Mouse (Mus musculus): ENCODE data around the gene Taf4. TPM values are rescaled to one million over a fixed set of nuclear protein-coding genes. Genes with fewer than 3 reads are reported as not detected.

Gene Taf4
- polyA plus RNA-seq, 1 experiment from 2014 or later = 3.2 TPM

DNA sequence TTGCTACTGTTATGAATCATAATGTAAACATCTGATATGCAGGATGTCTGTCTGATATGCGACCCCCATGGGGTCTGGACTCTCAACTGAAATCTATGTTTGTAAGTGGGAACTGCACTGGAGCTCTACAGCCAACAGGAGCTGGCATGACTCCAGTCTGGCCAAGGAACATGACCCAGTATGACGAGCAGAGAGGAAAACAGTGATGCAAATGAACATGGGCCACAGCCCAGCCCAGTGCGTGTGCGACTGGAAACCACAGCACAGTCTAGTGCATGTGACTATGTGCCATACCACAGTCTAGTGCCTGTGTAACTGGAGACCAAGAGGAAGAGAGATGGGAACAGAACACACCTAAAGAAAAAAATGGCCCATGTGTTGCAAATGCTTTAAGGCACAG, 56.4 kb downstream of the Taf4 start:
- H3K9me3 ChIP-seq = no peaks in the 10 kb centered on the region
- WGBS = 91% methylated on average over 4 of the region's 4 CpGs
- H3K27me3 ChIP-seq (replicated peaks; ENCODE audit: low read depth, poor library complexity, severe bottlenecking) = no peaks in the 10 kb centered on the region
- no peak overlapping the region for H3K27ac ChIP-seq (replicated peaks)
- DNase-seq (ENCODE audit: low spot score) = no peak
- H3K36me3 ChIP-seq (replicated peaks) = peaks cover 99% of the 10 kb centered on the region
- no peaks in the 10 kb centered on the region for H3K4me1 ChIP-seq
- H3K4me3 ChIP-seq = no peak overlapping the region

DNA sequence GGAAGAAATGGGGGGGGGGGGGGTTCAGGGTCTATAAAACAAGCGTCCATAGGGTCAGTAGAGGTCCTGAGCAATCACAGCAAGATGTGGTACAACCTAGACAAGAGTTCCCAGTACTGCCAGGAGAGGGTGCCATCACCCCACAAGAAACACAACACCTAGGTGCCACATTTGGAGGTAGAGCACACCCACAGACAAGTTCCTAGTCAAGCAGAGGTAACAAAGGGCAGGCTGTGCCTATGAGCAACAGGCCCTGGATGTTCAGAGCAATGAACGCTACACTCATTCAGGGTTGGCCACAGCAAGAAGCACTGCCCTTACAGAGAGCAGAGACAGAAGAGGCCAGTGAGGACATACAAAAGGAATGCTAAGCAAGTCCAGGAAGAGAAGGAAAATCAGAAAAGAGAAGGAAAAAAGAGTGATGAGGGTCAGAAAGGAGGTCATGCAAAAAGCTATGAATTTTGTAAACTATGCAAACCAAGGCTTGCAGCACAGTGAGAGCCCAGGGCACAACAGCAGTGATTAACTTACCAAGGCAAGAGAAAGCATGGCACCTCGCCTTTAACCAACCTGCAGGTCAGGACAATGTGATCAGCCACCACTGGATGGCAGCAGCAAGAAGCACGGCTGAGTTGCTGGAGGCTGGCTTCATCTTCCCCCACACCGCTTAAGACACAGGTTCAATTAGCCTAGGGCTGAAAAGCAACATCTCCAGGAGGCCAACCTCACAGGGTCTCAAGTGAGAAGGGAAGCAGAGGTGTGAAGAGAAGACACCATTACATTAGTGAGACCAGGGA, 59.4 kb downstream of the Taf4 start:
- H3K27me3 ChIP-seq (replicated peaks; ENCODE audit: low read depth, poor library complexity, severe bottlenecking) = no peaks in the 10 kb centered on the region
- 0 out of 2 replicates have a peak, but pooled peaks cover 6% of the 10 kb centered on the region for H3K4me1 ChIP-seq
- H3K27ac ChIP-seq (replicated peaks) = no peak overlapping the region
- no peaks in the 10 kb centered on the region for H3K9me3 ChIP-seq
- H3K4me3 ChIP-seq = no peak overlapping the region
- WGBS = 32% methylated on average over 5 of the region's 5 CpGs
- peak; percentile 66 for DNase-seq (ENCODE audit: low spot score)
- H3K36me3 ChIP-seq (replicated peaks) = peaks cover 99% of the 10 kb centered on the region

DNA sequence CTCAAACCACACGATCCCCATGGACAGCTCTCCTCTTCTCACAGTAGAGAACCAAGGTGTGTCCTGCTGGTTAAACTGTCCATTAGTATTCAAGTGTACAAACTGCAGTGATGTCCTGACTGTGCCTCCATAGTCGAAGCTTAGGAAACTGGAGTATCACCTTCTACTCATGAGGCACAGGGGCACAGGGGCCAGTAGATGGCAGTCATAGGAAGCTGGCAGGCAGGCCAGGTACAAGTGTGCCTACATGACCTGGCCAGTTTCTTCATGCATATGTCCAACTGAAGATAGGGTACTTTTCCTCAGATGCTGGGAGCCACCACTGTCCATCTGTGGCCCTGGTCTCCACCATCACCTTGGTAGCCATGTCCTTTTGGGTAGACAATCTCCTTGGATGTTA, 62.2 kb downstream of the Taf4 start:
- H3K27me3 ChIP-seq (replicated peaks; ENCODE audit: low read depth, poor library complexity, severe bottlenecking) = no peaks in the 10 kb centered on the region
- H3K4me3 ChIP-seq = no peak overlapping the region
- H3K4me1 ChIP-seq = 0 out of 2 replicates have a peak, but pooled peaks cover 6% of the 10 kb centered on the region
- whole genome bisulfite sequencing = 86% methylated on average over 2 of the region's 2 CpGs
- H3K36me3 ChIP-seq (replicated peaks) = peaks cover 88% of the 10 kb centered on the region
- H3K27ac ChIP-seq (replicated peaks) = no peak overlapping the region
- DNase-seq (ENCODE audit: low spot score) = no peak
- no peaks in the 10 kb centered on the region for H3K9me3 ChIP-seq

DNA sequence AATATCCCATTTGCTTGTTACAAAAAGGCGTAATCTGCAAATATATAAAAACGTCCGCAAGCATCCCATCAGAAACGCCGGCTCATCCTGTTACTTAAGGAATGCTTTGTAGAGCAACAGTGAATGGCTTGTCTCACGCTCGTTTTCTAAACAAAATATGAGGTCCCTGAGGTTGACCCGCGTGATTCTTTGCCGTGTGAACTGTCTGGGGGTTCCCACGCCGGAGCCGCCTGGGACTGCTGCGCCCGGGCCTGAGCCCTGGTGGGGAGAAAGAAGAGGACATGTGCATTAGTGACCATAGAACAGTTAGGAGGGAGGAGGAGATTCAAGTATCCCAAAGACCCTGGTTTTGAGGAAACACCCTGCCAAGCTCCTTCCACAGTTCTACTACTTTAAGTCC, 63.1 kb downstream of the Taf4 start:
- H3K27ac ChIP-seq (replicated peaks) = no peak overlapping the region
- peaks cover 80% of the 10 kb centered on the region for H3K36me3 ChIP-seq (replicated peaks)
- 83% methylated on average over 15 of the region's 15 CpGs for WGBS
- no peaks in the 10 kb centered on the region for H3K9me3 ChIP-seq
- no peaks in the 10 kb centered on the region for H3K27me3 ChIP-seq (replicated peaks; ENCODE audit: low read depth, poor library complexity, severe bottlenecking)
- no peak overlapping the region for H3K4me3 ChIP-seq
- 0 out of 2 replicates have a peak, but pooled peaks cover 6% of the 10 kb centered on the region for H3K4me1 ChIP-seq
- no peak for DNase-seq (ENCODE audit: low spot score)

DNA sequence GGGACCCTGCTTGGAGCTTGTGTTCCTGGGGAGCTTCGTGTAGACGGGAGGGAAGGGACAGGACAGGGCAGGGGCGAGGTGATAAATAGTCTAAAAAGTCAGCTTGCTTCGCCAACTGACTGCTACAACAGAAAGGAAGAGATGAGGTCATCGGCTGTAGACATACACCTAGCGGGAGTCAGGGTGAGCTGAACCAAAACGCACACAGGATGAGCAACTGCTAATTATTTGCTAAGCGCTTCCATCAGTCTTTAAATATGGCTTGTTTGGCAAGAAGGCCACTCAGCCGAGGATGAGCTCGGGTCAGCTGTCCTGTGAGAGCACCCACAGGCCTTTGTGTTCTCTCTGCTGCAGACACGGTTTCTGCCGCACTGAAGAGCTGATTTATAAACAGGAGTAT, 63.5 kb downstream of the Taf4 start:
- DNase-seq (ENCODE audit: low spot score) = no peak
- Histone ChIP-seq H3K4me1 (0 out of 2 replicates have a peak, but pooled peaks cover 6% of the 10 kb centered on the region), H3K9me3 (no peaks in the 10 kb centered on the region), H3K4me3 (no peak overlapping the region), H3K36me3 (replicated peaks) (peaks cover 76% of the 10 kb centered on the region), H3K27me3 (replicated peaks; ENCODE audit: low read depth, poor library complexity, severe bottlenecking) (no peaks in the 10 kb centered on the region), H3K27ac (replicated peaks) (no peak overlapping the region)
- 80% methylated on average over 12 of the region's 12 CpGs for WGBS

DNA sequence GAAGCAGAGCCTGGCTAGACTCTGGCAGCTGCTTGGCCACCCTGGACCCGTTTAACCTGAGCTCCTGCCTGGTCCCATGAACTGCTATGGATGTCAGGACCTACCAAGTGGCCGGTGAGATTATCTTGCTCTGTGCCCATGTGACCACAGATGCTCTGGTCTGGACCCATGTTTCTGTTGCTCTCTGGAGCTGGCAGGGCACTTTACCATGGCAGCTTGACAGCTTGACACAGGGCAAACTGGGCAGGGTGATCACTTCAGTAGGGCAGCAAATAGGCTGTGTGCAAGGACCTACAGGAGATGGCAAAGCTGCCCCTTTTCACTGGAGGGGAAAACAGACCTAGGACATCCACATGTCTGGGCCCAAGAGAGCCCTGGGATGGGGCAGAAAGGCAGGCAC, 79.5 kb downstream of the Taf4 start:
- Histone ChIP-seq H3K4me3 (no peak overlapping the region), H3K4me1 (no peaks in the 10 kb centered on the region), H3K27ac (replicated peaks) (no peak overlapping the region), H3K36me3 (replicated peaks) (no peaks in the 10 kb centered on the region), H3K27me3 (replicated peaks; ENCODE audit: low read depth, poor library complexity, severe bottlenecking) (no peaks in the 10 kb centered on the region), H3K9me3 (no peaks in the 10 kb centered on the region)
- DNase-seq (ENCODE audit: low spot score) = no peak
- 88% methylated on average over 2 of the region's 2 CpGs for WGBS

DNA sequence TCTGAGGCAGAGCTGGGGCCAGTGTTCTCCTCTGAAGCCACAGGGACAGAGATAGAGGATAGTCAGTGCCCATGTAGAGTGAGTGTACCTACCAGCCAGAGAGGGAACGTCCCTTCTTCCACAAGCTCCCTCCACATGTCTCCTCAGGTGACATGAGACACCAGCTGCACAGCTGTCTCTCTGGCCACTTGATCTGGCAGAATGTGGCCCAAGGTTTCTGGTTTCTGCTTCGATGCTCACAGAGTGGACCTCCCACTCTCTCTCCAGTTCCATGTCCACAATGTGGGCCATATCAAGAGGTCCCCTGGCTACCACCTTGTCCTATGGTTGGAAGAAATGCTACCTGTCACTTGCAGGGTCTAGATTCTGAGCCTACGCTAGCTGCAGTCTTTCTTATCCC, 85.4 kb downstream of the Taf4 start:
- Histone ChIP-seq H3K9me3 (no peaks in the 10 kb centered on the region), H3K4me1 (no peaks in the 10 kb centered on the region), H3K27ac (replicated peaks) (no peak overlapping the region), H3K36me3 (replicated peaks) (no peaks in the 10 kb centered on the region), H3K4me3 (no peak overlapping the region), H3K27me3 (replicated peaks; ENCODE audit: low read depth, poor library complexity, severe bottlenecking) (no peaks in the 10 kb centered on the region)
- WGBS = 85% methylated on average over 3 of the region's 3 CpGs
- no peak for DNase-seq (ENCODE audit: low spot score)

DNA sequence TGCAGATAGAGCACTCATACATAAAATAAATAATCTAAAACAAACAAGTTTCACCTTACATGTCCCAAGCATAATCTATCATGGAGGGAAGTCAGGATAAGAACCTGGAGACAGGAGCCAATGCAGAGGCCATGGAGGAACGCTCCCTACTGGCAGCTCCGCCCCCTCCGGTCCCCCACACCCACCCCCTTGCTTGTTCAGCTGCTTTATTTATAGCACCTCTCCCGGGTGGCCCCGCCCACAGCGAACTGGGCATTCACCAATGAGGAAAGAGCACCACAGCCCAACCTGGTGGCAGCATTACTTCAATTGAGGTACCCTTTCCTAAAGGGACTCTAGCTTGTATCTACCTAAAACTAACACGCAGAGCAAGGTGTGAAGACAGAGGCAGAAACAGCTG, 91.9 kb downstream of the Taf4 start:
- Histone ChIP-seq H3K27ac (replicated peaks) (no peak overlapping the region), H3K36me3 (replicated peaks) (no peaks in the 10 kb centered on the region), H3K4me3 (no peak overlapping the region), H3K4me1 (0 out of 2 replicates have a peak, but pooled peaks cover 3% of the 10 kb centered on the region), H3K27me3 (replicated peaks; ENCODE audit: low read depth, poor library complexity, severe bottlenecking) (no peaks in the 10 kb centered on the region), H3K9me3 (no peaks in the 10 kb centered on the region)
- WGBS = 46% methylated on average over 7 of the region's 7 CpGs
- DNase-seq (ENCODE audit: low spot score) = no peak

DNA sequence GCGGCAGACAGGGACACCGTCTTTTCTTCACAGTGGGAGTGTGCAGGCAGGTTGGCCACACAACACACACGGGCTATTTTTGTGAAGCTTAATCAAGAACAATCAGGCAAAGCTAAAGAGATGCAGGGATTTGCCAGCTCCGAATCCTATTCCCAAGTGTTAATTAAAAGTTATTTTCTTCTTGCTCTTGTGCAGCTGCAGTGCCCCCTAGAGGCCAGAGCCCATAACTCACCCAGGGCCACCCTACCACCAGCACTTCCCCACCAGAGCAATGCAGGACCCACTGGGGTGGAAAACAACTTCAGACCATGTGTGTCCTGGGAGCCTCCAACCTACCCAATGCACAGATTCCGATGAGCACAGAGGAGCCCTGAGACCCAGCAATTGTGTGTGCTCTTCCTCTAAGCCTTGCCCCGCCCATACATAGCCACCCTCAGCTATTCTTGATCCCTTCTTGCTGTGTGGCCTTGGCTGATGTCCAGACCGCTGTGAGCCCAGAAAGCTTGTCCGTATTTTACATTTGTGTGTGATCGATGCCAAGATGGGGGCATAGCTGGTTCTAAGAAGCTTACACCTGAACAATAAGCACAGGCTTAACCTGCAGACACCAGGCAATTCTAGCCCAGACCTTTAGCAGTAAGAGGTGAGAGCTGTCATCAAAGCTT, 98.8 kb downstream of the Taf4 start:
- Histone ChIP-seq H3K9me3 (no peaks in the 10 kb centered on the region), H3K27ac (replicated peaks) (no peak overlapping the region), H3K4me1 (peaks cover 5% of the 10 kb centered on the region; the same call in 1 of the 2 replicates), H3K36me3 (replicated peaks) (no peaks in the 10 kb centered on the region), H3K4me3 (no peak overlapping the region), H3K27me3 (replicated peaks; ENCODE audit: low read depth, poor library complexity, severe bottlenecking) (no peaks in the 10 kb centered on the region)
- 75% methylated on average over 9 of the region's 9 CpGs for WGBS
- peak; percentile 68 for DNase-seq (ENCODE audit: low spot score)

DNA sequence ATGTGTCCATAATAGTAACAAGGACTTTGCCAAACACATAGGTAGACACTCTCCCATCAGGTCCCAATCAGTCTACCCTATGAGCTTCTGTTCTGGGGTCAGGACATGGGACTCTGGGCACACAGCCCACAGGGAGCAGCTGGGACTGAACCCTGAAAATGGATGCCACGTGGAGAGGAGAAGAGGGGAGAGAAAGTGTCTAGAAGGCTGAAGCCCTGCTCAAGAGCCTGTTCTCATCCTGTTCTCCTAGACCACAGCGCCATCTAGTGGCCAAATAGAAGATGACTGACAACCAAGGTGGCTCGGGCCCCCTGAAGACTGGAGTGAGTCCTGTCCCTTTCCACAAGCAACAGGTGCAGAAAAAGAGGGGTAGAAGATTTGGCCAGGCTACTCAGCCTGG, 101.3 kb downstream of the Taf4 start:
- peaks cover 5% of the 10 kb centered on the region; the same call in 1 of the 2 replicates for H3K4me1 ChIP-seq
- H3K36me3 ChIP-seq (replicated peaks) = no peaks in the 10 kb centered on the region
- H3K9me3 ChIP-seq = no peaks in the 10 kb centered on the region
- DNase-seq (ENCODE audit: low spot score) = peak; percentile 80
- 0 out of 2 replicates have a peak, but pooled peaks cover 3% of the 10 kb centered on the region for H3K27me3 ChIP-seq (replicated peaks; ENCODE audit: low read depth, poor library complexity, severe bottlenecking)
- no peak overlapping the region for H3K4me3 ChIP-seq
- WGBS = 1% methylated on average over 3 of the region's 3 CpGs
- H3K27ac ChIP-seq (replicated peaks) = no peak overlapping the region

DNA sequence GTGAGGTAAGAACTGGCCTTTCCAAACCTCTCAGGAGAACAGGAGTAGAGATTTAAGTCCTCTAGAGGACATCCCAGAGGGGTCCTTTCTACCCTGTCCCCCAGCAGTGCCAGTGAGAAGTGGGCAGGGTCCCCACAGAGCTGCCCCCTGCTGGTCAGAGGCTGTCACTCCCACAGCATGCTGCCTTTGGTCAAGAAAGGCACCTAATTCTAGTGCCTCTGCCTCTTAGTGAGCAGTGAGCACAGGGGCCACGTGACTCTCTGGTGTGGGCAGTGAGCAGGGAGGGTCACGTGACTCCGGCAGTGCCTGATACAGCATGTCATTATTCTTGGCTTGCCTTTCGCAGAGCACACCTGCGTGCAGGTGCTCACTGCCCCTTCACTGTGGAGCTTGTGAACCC, 103.1 kb downstream of the Taf4 start:
- DNase-seq (ENCODE audit: low spot score) = peak; percentile 59
- peaks cover 9% of the 10 kb centered on the region; the same call in 1 of the 2 replicates for H3K4me1 ChIP-seq
- no peak overlapping the region for H3K4me3 ChIP-seq
- no peak overlapping the region for H3K27ac ChIP-seq (replicated peaks)
- no peaks in the 10 kb centered on the region for H3K36me3 ChIP-seq (replicated peaks)
- WGBS = 47% methylated on average over 5 of the region's 5 CpGs
- no peaks in the 10 kb centered on the region for H3K9me3 ChIP-seq
- H3K27me3 ChIP-seq (replicated peaks; ENCODE audit: low read depth, poor library complexity, severe bottlenecking) = 0 out of 2 replicates have a peak, but pooled peaks cover 11% of the 10 kb centered on the region

DNA sequence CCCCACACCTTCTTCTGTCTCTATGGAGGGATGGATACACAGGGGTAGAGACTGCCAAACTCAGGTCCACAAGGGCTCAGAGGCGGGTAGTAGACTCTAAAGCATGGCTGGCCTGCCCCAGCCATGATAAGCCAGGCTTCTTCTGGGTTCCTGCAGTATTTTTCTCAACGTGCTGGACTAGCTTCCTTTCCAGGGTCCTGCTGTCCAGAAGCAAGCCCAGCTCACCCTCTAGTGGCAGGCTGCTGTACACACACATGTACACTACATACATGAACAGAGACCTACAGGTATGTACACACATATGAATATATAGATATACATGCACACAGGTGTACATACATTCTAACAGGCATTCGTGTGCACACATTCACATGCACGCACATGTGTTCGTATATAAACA, 103.7 kb downstream of the Taf4 start:
- H3K9me3 ChIP-seq = no peaks in the 10 kb centered on the region
- H3K4me1 ChIP-seq = peaks cover 9% of the 10 kb centered on the region; the same call in 1 of the 2 replicates
- no peak overlapping the region for H3K4me3 ChIP-seq
- H3K27me3 ChIP-seq (replicated peaks; ENCODE audit: low read depth, poor library complexity, severe bottlenecking) = 0 out of 2 replicates have a peak, but pooled peaks cover 12% of the 10 kb centered on the region
- 72% methylated on average over 5 of the region's 5 CpGs for WGBS
- H3K36me3 ChIP-seq (replicated peaks) = no peaks in the 10 kb centered on the region
- no peak overlapping the region for H3K27ac ChIP-seq (replicated peaks)
- DNase-seq (ENCODE audit: low spot score) = peak; percentile 35

DNA sequence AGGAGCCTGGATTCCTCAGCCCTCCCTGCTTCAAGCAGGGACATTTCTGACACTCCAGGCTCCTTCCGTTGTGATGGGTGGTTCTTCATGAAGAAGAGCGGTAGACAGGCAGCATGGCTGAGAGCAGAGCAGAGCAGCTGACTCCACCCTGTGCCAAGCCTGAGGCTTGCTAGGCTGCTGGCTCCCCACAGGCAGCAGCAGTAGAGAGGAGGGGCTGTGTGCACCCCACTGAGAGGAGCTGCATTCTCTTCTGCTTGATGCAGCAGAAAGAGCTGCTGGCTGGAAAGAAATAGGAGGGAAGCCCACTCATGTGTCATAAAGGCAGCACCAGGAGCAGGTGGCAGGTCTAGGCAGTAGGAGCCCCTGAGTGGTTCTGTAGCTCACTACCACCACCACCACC, 106.6 kb downstream of the Taf4 start:
- Histone ChIP-seq H3K4me3 (no peak overlapping the region), H3K27ac (replicated peaks) (no peak overlapping the region), H3K4me1 (peaks cover 6% of the 10 kb centered on the region; the same call in 1 of the 2 replicates), H3K27me3 (replicated peaks; ENCODE audit: low read depth, poor library complexity, severe bottlenecking) (0 out of 2 replicates have a peak, but pooled peaks cover 12% of the 10 kb centered on the region), H3K9me3 (no peaks in the 10 kb centered on the region), H3K36me3 (replicated peaks) (no peaks in the 10 kb centered on the region)
- no peak for DNase-seq (ENCODE audit: low spot score)
- WGBS = 12% methylated on average over 2 of the region's 2 CpGs
